Mouse (Mus musculus) MEL (cell line): ENCODE measurements around the gene Gm6096.

Source experiments
- CHD1 ChIP-seq: IDR thresholded peaks from 2 replicates; pipeline ENCODE4 v1.6.1; 2012; ENCODE audit warnings: low read depth, mild to moderate bottlenecking, inconsistent platforms, low read length, improper control_type of control experiment
- CTCF ChIP-seq, 3 experiments: IDR thresholded peaks in 2 of 3; conservative IDR thresholded peaks in 1 of 3; 2 replicates each; pipeline ENCODE4 v1.5.1; 2011 to 2012; ENCODE audit warnings: low read length in 3 of 3, low read depth in 2 of 3, mild to moderate bottlenecking in 2 of 3, improper control_type of control experiment in 1 of 3, inconsistent platforms in 1 of 3, mixed read lengths in 1 of 3, moderate library complexity in 1 of 3; ENCODE audit not compliant: control insufficient read depth in 1 of 3, insufficient read depth in 1 of 3, poor library complexity in 1 of 3, severe bottlenecking in 1 of 3
- E2F4 ChIP-seq: IDR thresholded peaks from 2 replicates; pipeline ENCODE4 v1.6.1; 2011; ENCODE audit warnings: low read depth, low read length, improper control_type of control experiment, borderline replicate concordance
- EP300 ChIP-seq, 2 experiments: IDR thresholded peaks; 2 replicates each; pipeline ENCODE4 v1.6.1; 2011; ENCODE audit warnings: improper control_type of control experiment in 2 of 2, low read length in 2 of 2, low read depth in 1 of 2, mild to moderate bottlenecking in 1 of 2
- ETS1 ChIP-seq: IDR thresholded peaks from 2 replicates; pipeline ENCODE4 v1.6.1; 2012; ENCODE audit warnings: low read depth, mild to moderate bottlenecking, inconsistent platforms, low read length, improper control_type of control experiment, moderate library complexity
- MAX ChIP-seq: IDR thresholded peaks from 2 replicates; pipeline ENCODE4 v1.6.1; 2011; ENCODE audit warnings: low read length, improper control_type of control experiment
- MAZ ChIP-seq: IDR thresholded peaks from 2 replicates; pipeline ENCODE4 v1.6.1; 2012; ENCODE audit warnings: low read depth, mild to moderate bottlenecking, inconsistent platforms, low read length, improper control_type of control experiment
- MEF2A ChIP-seq: IDR thresholded peaks from 2 replicates; pipeline ENCODE4 v1.6.1; 2014; ENCODE audit warnings: low read depth, mild to moderate bottlenecking, inconsistent platforms, low read length, improper control_type of control experiment; ENCODE audit not compliant: poor library complexity, insufficient replicate concordance, severe bottlenecking; ENCODE audit errors: extremely low read depth
- POLR2A ChIP-seq, 2 experiments: IDR thresholded peaks; 2 replicates each; pipeline ENCODE4 v1.6.1; 2011 to 2012; ENCODE audit warnings: low read length in 2 of 2, mild to moderate bottlenecking in 2 of 2, control low read depth in 1 of 2, improper control_type of control experiment in 1 of 2, low read depth in 1 of 2, moderate library complexity in 1 of 2; ENCODE audit not compliant: control insufficient read depth in 1 of 2, insufficient read depth in 1 of 2, poor library complexity in 1 of 2
- TAL1 ChIP-seq: IDR thresholded peaks from 2 replicates; pipeline ENCODE4 v1.6.1; 2012; ENCODE audit warnings: mild to moderate bottlenecking, inconsistent platforms, low read length, moderate library complexity, mixed read lengths
- UBTF ChIP-seq: IDR thresholded peaks from 2 replicates; pipeline ENCODE4 v1.6.1; 2012; ENCODE audit warnings: low read depth, mild to moderate bottlenecking, inconsistent platforms, low read length, improper control_type of control experiment, moderate library complexity, borderline replicate concordance; ENCODE audit not compliant: insufficient read depth
- ZNF384 ChIP-seq: IDR thresholded peaks from 2 replicates; pipeline ENCODE4 v1.6.1; 2012; ENCODE audit warnings: low read depth, mild to moderate bottlenecking, inconsistent platforms, low read length, improper control_type of control experiment

DNA sequence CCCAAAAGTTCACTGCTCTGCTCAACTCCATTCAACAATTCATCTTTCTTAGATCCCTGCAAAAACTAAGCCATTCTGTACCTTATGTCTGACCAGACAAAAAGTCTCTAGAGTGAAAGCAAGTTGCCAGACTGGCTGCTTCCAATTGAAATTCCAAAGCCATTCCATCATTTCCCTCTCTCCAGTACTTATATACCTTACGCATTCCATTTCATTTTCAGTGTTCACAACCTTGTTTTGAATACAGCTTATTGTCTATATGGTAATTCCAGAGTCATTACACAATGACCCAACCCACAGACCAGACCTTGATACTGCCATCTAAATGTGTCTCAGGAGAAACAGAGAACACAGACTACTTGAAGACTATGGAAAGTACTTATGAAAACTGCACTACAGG is 17.6 kb downstream of the Gm6096 start:
- TF ChIP-seq CTCF (IDR thresholded peaks at IDR 0.05 in 2 of 3, conservative IDR thresholded peaks at IDR 0.05 in 1 of 3; ENCODE audit: control insufficient read depth in 1 of 3, insufficient read depth in 1 of 3, low read depth in 2 of 3, low read length in 3 of 3, poor library complexity in 1 of 3, severe bottlenecking in 1 of 3): no peak
- no peak for TF ChIP-seq TAL1
- no peak for TF ChIP-seq ETS1
- TF ChIP-seq ZNF384: no peak
- TF ChIP-seq POLR2A (IDR thresholded peaks at IDR 0.05; ENCODE audit: control insufficient read depth in 1 of 2, insufficient read depth in 1 of 2, low read depth in 1 of 2, low read length in 2 of 2, poor library complexity in 1 of 2): no peak
- TF ChIP-seq E2F4: no peak
- TF ChIP-seq MAZ: no peak
- no peak for TF ChIP-seq UBTF
- TF ChIP-seq CHD1: no peak
- no peak for TF ChIP-seq MEF2A
- TF ChIP-seq MAX: no peak
- TF ChIP-seq EP300 (IDR thresholded peaks at IDR 0.05; ENCODE audit: low read depth in 1 of 2, low read length in 2 of 2): no peak
